Mouse (Mus musculus): ENCODE data around the gene Dbt.
A peak's percentile ranks its signal among the peaks of the same experiment; 100 is the strongest.
"Not testable (repeated sequence)": the region's sequence is repeated elsewhere in the genome, so short reads cannot be mapped to it uniquely, and the experiment has no call there.

The Dbt gene

DNA sequence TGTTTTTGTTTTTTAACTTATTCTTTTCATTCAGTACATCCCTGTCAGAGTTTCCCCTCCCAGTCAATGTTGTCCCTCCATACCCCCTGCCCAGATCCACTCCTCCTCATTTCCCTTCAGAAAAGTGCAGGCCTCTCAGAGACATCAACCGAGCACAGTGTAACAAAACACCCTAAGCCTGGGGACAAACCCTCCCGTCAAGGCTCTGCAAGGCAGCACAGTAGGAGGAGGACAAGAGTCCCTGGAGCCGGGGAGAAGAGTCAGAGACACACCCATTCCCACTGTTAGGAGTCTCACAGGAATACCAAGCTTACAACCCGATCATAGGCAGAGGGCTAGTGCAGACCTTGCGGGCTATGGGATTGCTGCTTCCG lies 24.3 kb downstream of the Dbt start:
- DNase-seq (ENCODE audit: low read depth in 1 of 2, low spot score in 2 of 2) = no peak

DNA sequence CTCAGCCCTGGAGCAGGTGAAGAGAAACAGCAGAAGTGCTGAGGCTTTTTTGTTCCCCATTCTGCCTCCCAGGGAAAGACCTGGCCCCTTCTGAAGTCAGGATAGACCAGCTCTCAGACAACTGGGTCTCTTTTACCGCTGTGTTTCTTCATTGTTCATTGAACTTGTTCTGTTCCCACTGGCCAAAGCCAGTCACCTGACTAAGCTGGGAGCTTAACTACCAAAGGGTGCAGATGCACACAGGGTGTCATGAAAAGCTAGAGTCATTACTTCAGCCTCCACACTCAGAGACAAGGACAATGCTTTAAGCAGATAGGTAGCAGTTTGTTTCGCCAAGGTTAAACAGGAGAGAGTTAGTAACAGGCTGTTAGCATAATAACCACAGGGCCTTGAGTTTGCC lies 29.2 kb downstream of the Dbt start:
- DNase-seq (ENCODE audit: low read depth in 1 of 2, low spot score in 2 of 2) = no peak

DNA sequence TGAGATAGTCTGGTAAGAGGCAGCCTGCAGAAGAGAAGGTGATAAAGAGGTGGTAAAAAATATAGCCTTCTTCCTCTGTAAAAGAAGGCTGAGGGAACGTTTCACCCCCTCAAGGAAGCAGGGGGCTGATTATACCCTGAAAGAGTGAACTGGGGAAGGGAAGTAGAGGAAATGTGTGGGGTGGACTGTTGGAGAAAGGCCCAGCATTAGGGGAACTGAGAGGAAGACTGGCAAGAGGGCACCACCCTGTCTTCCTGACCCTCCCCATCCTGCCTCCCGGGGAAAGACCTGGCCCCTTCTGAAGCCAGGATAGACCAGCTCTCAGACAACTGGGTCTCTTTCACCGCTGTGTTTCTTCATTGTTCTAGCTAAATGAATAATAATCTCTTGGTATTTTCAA lies 29.7 kb downstream of the Dbt start:
- DNase-seq (ENCODE audit: low read depth in 1 of 2, low spot score in 2 of 2) = no peak

DNA sequence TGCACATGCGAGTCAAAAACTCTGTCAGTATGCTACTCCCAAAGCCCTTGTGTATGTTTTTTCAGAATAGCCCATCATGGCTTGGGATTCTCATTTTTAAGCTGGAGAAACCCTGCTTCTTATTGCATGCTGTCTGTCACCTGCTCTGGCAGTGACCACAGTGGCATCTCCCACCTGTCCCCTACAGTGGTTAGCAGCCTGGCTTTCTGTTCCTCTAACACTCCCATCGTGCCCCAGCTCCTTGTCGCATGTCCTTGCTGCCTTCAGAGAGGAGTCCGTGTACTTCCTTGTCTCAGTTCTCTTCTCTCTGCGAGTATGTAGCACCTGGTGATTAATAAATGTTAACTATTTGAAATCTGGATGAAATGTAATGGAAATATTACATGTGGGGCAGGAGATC lies 34.6 kb downstream of the Dbt start:
- DNase-seq (ENCODE audit: low read depth in 1 of 2, low spot score in 2 of 2) = no peak

DNA sequence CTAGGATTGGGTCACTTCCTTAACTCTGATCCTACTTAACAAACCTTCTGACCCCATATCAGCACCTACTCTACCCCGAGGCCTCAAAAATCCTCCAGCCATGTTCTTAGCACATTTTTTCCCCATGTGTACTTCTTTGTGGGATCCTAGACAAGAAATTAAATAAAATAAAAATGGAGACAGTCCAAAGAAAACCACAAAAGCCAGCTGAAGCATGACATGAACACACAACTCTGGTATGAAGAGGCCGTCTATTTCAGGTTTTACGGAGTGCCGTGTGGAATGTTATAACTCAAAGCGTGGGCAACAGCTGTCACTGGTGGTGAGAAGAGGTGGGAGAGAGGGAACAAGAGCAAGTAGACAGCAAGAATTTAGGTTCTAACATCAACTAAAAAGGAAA lies 38.5 kb downstream of the Dbt start:
- DNase-seq (ENCODE audit: low read depth in 1 of 2, low spot score in 2 of 2) = no peak

DNA sequence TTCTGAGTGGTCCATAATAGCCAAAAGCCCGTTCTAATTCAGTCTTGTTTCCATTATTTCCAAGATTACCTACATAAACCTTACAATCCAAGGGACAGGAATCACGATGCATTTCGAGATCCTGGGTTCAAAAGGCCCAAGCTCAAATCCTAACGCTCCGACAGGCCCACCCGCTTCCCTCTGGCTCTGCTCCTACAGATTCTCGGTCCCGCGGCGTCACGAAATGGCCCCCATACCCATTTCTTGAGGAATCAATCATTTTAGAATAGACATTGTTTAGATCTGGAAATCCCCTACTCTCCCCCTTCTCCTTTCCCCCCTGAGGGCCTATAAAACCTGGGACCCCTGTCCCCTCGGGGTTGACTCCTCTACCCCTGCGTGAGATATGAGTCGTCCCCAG lies 48.4 kb downstream of the Dbt start:
- not testable (repeated sequence) for DNase-seq (ENCODE audit: low read depth in 1 of 2, low spot score in 2 of 2)

DNA sequence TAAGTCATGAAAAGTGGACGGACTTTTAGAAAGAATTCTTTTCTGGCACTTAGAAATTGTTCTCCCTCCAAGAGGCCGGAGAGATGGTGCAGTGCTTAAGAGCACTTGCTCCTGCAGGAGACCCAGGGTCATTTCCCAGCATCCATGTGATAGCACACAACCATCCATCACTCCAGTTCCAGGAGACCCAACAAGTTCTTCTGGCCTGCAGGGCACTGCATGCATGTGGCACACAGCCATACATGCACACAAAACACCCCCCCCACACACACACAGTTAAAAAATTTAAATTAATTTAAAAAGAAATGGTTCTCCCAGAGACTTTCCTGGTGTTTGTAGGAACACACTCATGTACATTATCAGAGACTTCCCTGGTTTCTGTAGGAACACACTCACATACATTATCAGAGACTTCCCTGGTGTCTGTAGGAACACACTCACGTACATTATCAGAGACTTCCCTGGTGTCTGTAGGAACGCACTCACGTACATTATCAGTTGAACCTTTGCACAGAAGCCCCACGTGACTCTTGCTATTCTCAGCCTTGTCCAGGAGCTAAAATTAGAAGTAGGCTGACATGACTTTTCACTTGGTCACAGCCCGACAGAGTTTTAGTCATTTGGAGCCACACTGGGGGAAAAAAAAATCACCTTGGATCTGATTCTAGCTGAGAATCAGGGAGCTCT lies 49.7 kb downstream of the Dbt start, which contains the start of gene Lrrc39:
Gene Lrrc39 (plus strand): TSS at position 566 of the 687 bp plus-strand sequence.
- DNase-seq (ENCODE audit: low read depth in 1 of 2, low spot score in 2 of 2) = no peak

DNA sequence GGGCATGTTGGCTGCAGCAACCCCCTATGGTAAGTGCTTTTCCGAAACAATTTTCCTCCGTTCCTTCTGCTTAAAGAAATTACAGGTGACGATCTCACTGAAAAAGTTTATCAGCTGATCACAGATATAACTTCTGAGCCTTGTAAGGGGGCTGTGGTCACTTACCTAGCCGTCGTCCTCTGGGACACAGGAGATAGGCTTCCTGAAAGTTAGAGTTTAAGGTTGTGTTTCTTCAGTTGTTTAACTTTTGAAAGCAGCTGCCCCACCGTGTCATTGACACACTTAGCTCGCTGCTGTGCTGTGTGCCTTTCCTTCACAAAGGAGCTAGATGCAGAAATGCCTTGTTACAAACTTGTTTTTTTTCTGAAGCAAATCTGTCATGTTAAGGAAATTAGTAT lies 50.2 kb downstream of the Dbt start:
- DNase-seq (ENCODE audit: low read depth in 1 of 2, low spot score in 2 of 2) = no peak

DNA sequence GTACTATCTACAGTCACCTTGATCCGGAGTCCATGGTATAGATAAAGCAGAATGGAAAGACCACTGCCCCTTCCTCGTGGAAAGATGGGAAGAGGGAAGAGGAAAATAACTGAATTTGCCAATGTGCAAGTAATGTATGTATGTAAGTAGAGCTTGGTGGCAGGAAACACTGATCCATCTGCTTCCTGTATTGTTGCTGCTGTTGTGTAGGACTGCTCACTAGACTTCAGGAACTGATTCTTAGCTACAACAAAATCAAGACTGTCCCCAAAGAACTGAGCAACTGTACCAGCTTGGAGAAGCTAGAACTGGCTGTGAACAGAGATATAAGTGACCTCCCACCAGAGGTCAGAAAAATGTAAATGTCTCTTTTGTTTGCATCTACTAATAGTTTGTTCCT lies 57.8 kb downstream of the Dbt start:
- DNase-seq (ENCODE audit: low read depth in 1 of 2, low spot score in 2 of 2) = no peak

DNA sequence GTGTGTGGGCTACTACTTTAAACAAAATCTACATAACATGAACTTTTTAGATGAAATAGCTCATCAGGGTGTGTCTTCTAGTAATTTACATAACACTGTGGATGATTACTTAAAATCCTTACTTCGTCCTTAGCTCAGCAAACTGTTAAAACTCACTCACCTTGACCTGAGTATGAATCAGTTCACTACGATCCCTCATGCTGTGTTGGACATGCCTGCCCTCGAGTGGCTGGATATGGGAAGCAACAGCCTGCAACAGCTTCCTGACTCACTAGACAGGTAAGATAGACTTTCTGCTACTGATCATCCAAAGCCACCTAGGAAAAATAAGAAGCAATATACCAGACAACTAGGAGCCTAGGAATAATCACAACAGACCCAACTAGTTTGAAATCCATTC lies 64.4 kb downstream of the Dbt start:
- no peak for DNase-seq (ENCODE audit: low read depth in 1 of 2, low spot score in 2 of 2)

DNA sequence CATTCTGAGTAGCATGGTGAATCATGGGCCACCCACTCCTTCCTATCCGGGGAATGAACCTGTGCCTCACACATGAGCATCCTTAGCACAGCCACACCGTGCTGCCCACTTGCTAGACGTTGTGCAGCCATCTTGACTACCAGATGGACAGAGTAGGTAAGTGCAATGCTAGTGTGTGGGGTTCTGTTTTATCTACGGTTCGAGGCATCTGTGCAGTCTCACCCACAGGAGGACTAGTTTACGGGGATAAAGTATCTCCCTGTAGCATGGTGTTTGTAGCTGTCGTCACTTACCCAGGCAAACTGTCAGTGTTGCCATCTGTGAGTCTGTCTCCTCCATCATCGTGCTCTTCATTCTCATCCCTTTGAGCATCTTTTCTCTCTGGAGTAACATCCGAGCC lies 69.3 kb downstream of the Dbt start:
- no peak for DNase-seq (ENCODE audit: low read depth in 1 of 2, low spot score in 2 of 2)

DNA sequence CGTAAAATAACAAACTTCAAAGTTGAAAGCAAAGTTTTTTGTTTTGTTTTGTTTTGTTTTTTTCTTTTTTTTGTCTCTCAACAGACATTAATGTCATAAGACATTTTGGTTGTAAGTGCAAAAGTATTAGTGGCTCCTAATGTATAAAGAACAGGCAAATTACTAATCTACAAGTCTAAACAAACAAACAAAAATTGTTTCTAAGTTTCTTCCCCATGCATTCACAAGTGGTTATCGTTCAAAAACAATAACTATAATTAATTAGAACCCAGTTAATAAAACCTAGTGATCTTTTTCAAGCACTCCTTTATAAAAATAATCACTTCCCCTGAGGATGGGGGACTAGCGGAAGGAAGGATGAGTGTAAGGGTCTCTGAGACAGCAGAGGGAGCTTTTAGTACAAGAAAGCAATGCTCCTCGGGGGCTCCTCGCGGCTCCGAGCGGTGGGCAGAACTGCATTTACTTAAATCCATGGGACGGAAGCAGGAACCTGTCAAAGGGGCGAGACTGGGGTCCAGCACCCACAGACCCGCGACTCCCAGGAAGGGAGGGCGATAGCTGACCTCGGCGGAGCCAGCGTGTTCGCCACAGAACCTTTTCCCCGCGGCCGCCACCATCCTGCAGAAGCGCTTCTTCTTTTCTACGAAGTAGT lies 81.3 kb downstream of the Dbt start:
- no peak for DNase-seq (ENCODE audit: low read depth in 1 of 2, low spot score in 2 of 2)

DNA sequence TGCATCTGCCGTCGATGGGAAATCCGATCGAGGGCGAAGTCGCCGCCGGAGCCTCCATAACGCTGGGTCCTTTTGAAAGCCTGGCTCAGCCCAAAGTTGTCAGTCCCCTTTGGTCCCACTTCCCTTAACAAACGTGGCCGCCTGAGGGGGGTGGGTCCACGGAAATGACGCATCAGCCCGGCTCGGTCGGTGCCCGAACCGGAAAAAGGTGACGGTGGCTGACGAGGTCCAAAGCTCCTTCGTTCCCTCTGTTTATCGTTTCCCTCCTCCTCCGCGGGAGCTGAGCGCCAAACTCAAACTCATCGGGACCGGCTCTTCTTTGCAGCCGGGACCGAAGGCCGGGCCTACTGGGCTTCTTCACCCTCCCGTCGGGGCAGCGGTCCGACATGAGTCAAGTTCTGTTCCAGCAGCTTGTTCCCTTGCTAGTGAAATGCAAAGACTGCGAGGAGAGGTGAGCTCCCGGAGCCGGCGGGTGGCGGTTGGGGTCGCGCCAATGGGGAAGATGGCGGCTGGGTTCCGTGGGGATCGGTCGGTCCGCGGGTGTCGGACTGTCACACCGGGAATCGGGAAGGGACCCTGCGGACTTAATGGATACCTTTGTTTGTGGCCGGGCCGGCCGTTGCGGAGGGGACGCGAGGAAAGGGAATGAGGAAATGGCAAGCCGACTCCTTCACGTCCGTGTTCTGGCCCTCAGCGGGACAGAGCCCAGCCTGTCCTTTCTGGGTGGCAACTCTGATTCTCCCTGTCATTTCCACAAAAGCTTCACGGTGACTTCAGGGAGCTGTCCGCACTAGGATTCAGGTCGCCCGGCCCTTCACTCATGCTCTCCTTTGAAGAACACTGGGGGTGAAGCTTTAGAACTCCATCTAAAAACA lies 82.1 kb downstream of the Dbt start, which contains the start of gene Sass6:
Gene Sass6 (plus strand): TSS at position 255 of the 875 bp plus-strand sequence.
- peak; percentile 89 to 93 for DNase-seq (ENCODE audit: low read depth in 1 of 2, low spot score in 2 of 2)

DNA sequence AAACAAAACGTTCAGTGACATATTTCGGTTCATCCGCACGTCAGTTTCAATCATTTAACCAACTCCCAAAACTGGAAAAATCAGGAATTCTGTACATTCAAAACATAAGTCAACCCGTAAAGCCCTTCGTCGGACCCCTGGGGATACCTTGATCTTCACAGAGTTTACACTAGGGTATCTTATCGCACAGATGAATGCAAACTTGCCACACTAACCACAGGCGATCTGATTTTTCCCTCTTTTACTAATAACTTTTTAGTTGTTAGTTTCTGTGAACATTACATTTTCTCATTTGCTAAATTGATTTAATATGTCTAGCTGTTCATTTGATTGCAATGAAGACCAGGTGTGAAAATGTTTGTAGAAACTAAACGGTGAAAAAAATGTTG lies 82.7 kb downstream of the Dbt start:
- no peak for DNase-seq (ENCODE audit: low read depth in 1 of 2, low spot score in 2 of 2)

Data from monocyte, adult 2 months (primary cell).